Mouse (Mus musculus) monocyte, adult 2 months (primary cell): ENCODE data around the gene Adam19.

Source experiments
- DNase-seq, 2 experiments: peaks; one replicate each; pipeline ENCODE4 v3.0.0; 2022; ENCODE audit warnings: low spot score in 2 of 2, low read depth in 1 of 2

The Adam19 gene

GRCm38 (mm10) chr11:46054311-46054710, 1.5 kb upstream of the Adam19 start:
- no peak for DNase-seq

- DNase-seq, result no peak
Measured at GRCm38 (mm10) chr11:46054911-46055895, 589 bp upstream of the Adam19 start.

GRCm38 (mm10) chr11:46056770-46057411, 1.1 kb downstream of the Adam19 start:
- DNase-seq, result no peak

- no peak for DNase-seq
Measured at GRCm38 (mm10) chr11:46058011-46058410, 2.2 kb downstream of the Adam19 start.

- no peak for DNase-seq
Measured at GRCm38 (mm10) chr11:46058916-46059315, 3.1 kb downstream of the Adam19 start.

- no peak for DNase-seq
Measured at GRCm38 (mm10) chr11:46059887-46060650, 4.3 kb downstream of the Adam19 start.

- no peak for DNase-seq
Measured at GRCm38 (mm10) chr11:46060651-46061020, 4.8 kb downstream of the Adam19 start.

GRCm38 (mm10) chr11:46061776-46062445, 6.1 kb downstream of the Adam19 start:
- DNase-seq, result no peak

GRCm38 (mm10) chr11:46062569-46062968, 6.8 kb downstream of the Adam19 start:
- DNase-seq, result no peak

GRCm38 (mm10) chr11:46062993-46063731, 7.4 kb downstream of the Adam19 start:
- DNase-seq, result peak in 1 of 2 experiments; percentile 58

- no peak for DNase-seq
Measured at GRCm38 (mm10) chr11:46064767-46065166, 9.0 kb downstream of the Adam19 start.

- no peak for DNase-seq
Measured at GRCm38 (mm10) chr11:46065201-46066011, 9.6 kb downstream of the Adam19 start.

GRCm38 (mm10) chr11:46067371-46068060, 11.7 kb downstream of the Adam19 start:
- no peak for DNase-seq

GRCm38 (mm10) chr11:46068756-46069407, 13.1 kb downstream of the Adam19 start:
- DNase-seq, result no peak

- DNase-seq, result no peak
Measured at GRCm38 (mm10) chr11:46069408-46070003, 13.7 kb downstream of the Adam19 start.

- no peak for DNase-seq
Measured at GRCm38 (mm10) chr11:46070161-46070560, 14.4 kb downstream of the Adam19 start.

GRCm38 (mm10) chr11:46070789-46071188, 15.0 kb downstream of the Adam19 start:
- DNase-seq, result no peak
